Mouse (Mus musculus): ENCODE results near the gene Slc1a3.

Gene Slc1a3

GRCm38 (mm10) chr15:8615511-8616224 is 94.9 kb downstream of the Slc1a3 start:
- in situ Hi-C loops (cut with MseI, MboI) = no loop called here

- in situ Hi-C loops (cut with MseI, MboI) = no loop called here
Observed at GRCm38 (mm10) chr15:8614701-8615100, 95.9 kb downstream of the Slc1a3 start.

- in situ Hi-C loops (cut with MseI, MboI) = no loop called here
Observed at GRCm38 (mm10) chr15:8605538-8606188, 104.9 kb downstream of the Slc1a3 start.

- in situ Hi-C loops (cut with MseI, MboI) = no loop called here
Observed at GRCm38 (mm10) chr15:8602362-8602761, 108.2 kb downstream of the Slc1a3 start.

- in situ Hi-C loops (cut with MseI, MboI) = no loop called here
Observed at GRCm38 (mm10) chr15:8601312-8602146, 109.0 kb downstream of the Slc1a3 start.

GRCm38 (mm10) chr15:8596375-8596900 is 114.1 kb downstream of the Slc1a3 start:
- in situ Hi-C loops (cut with MseI, MboI) = loop anchor here in 1 of 2 experiments (25.0 kb wide), 1 partner anchor 384 kb away; no protein-coding TSS in a partner anchor

GRCm38 (mm10) chr15:8595226-8595625 is 115.3 kb downstream of the Slc1a3 start:
- in situ Hi-C loops (cut with MseI, MboI) = loop anchor here in 1 of 2 experiments (25.0 kb wide), 1 partner anchor 383 kb away; no protein-coding TSS in a partner anchor

GRCm38 (mm10) chr15:8589503-8590116 is 121.0 kb downstream of the Slc1a3 start:
- in situ Hi-C loops (cut with MseI, MboI) = loop anchor here (5.0 to 25.0 kb wide), 3 partner anchors 127 to 377 kb away; no protein-coding TSS in a partner anchor

GRCm38 (mm10) chr15:8588065-8588464 is 122.5 kb downstream of the Slc1a3 start:
- in situ Hi-C loops (cut with MseI, MboI) = loop anchor here (5.0 to 25.0 kb wide), 3 partner anchors 126 to 376 kb away; no protein-coding TSS in a partner anchor

GRCm38 (mm10) chr15:8586822-8587281 is 123.7 kb downstream of the Slc1a3 start:
- in situ Hi-C loops (cut with MseI, MboI) = loop anchor here (5.0 to 25.0 kb wide), 3 partner anchors 125 to 375 kb away; no protein-coding TSS in a partner anchor
